Mouse (Mus musculus): ENCODE data around the gene Tubb2b.
A peak's percentile ranks its signal among the peaks of the same experiment; 100 is the strongest.
"Not testable (repeated sequence)": the region's sequence is repeated elsewhere in the genome, so short reads cannot be mapped to it uniquely, and the experiment has no call there.

Tubb2b gene

GRCm38 (mm10) chr13:34105364-34105763 lies 24.9 kb downstream of the Tubb2b start:
- DNase-seq = no peak

GRCm38 (mm10) chr13:34101908-34102307 lies 28.4 kb downstream of the Tubb2b start:
- no peak for DNase-seq

DNA sequence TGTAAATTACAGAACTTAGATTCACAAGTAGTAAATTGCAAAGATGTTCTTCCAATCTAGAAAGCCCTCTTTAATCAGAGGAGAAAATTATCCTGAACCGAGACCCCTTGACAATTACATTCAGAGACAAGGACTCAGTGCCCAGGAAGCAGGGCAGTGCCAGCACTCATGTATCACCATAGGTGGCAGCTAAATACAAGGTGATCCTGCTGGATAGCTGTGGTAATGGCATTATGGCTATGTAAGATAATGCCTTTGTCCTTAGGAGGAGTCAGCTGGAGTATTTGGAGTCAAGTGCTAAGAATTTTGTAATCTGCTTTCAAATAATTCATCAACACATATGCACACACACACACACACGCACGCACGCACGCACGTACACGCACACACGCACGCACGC lies 29.0 kb downstream of the Tubb2b start:
- no peak for DNase-seq

DNA sequence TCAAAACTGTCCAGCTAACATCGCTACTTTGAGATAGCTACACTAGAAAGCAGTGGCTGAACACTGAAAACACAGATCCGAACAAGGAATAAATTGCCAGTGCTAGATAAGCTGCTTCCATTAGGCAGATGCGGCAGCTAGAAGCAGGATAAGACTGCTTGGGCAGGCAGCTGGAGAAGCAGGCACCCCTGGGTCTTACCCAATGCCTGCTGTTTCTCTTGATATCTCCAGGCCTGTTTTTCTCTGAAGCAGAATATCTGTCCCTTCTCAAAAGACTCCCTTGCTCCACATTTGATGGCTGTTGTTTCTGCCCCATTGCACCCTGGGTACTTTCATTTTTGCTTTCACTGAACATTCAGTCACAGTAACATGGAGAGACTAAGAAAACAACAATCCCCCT lies 29.5 kb downstream of the Tubb2b start:
- DNase-seq = no peak

- DNase-seq = no peak
These were observed 33.2 kb downstream of the Tubb2b start for GRCm38 (mm10) chr13:34097086-34097485.

DNA sequence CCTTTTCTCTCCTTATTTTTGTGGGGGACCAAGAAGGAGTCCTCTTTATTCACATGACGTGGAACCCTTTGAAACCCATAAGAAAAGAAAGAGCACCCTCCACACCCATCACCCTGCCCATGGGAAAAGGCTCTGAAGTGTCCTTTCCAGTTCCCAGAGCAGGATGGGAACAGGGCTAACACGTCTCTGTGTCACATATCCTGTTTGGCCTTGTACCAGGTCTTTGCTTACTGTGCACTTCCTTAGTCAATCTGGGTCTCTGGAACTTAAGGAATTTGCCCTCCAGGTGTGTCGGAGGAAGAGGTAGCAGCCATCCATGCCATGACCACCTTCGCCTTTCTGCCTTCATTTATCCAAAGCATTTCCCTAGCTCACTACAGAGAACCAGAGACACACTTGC lies 33.8 kb downstream of the Tubb2b start:
- no peak for DNase-seq

- DNase-seq = no peak
These were observed 34.5 kb downstream of the Tubb2b start for GRCm38 (mm10) chr13:34095542-34096435.

- DNase-seq = no peak
These were observed 40.9 kb downstream of the Tubb2b start for GRCm38 (mm10) chr13:34089358-34089757.

- DNase-seq = no peak
These were observed 41.4 kb downstream of the Tubb2b start for GRCm38 (mm10) chr13:34088871-34089288.

- not testable (repeated sequence) for DNase-seq
These were observed 42.0 kb downstream of the Tubb2b start for GRCm38 (mm10) chr13:34088201-34088649.

DNA sequence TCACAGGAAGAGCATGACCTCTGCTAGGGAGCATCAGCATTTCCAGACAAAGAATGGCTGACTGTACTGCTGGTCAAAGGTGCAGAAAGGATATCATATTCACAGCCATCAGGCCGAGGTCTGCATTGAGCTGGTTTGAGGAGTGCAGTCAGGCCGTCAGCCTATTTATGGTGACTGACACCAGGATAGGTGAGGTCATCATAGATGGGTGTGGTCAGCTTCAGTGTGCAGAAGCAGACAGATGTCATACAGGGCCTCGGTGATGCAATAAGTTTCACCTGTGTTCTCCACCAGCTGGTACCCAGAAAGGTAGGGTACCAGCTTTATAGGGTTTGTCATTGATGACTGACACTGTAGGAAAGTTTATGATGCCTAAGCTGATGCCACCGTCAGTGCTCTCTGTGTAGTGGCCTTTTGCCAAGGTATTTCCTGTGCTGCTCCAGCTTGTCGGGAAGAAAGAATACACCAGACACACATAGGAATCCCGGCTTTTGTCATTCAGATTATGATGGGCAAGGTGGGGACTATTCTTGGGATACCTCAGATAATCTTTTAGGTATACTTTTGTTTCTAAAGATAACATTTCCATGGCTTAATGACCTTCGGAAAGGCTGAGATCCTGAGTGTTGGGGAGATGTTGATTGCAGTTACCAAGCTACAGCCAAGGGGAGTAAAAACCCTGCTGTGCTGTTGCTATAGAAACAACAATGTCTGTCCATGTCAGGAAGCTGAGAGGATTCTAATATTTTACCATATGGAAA lies 43.0 kb downstream of the Tubb2b start:
- no peak for DNase-seq

- DNase-seq = no peak
These were observed 46.1 kb downstream of the Tubb2b start for GRCm38 (mm10) chr13:34084026-34084750.

DNA sequence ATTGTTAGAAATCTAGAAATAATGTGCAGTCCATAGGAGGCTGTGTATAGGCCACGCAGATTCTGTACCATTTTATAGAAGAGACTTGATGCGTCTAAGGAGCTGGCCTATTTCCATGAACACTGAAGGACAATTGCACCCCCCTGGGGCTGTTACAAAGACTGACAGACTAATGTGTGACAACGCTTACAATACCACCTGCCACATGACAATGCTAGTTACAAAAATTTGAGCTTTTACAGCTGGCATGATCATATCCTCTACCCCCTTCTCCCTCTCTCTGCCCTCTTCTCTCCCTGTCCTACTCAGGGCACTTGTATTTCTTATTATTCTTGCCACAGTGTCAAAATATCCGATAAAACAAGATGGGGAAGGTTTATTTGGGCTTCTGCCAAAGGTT lies 48.3 kb downstream of the Tubb2b start:
- no peak for DNase-seq

DNA sequence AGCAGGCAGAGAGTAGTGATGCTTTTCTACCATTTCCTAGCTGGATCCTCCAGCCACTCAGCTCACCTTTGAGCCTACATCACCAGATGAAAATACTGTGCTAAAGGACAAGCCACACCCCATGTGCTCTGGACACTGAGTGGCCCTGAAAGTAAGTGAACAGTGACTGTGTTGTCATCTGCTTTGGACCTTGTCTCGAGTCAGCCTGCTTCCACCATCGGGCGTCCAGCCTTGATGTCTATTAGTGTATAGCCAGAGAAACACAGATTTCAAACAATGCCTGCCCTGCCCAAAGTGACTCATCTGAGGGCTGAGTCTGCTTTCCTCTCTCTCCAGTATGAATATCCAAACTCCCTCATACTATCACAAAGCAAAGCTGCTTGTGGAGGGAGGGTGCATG lies 50.5 kb downstream of the Tubb2b start:
- no peak for DNase-seq

- DNase-seq = no peak
These were observed 51.6 kb downstream of the Tubb2b start for GRCm38 (mm10) chr13:34078500-34079280.

GRCm38 (mm10) chr13:34077492-34078271 lies 52.6 kb downstream of the Tubb2b start, which contains the start of gene Tubb2a:
TSS of gene Tubb2a (minus strand) at chr13:34078007.
- peak; percentile 93 to 96 for DNase-seq

Data from kidney, postnatal 4 days (tissue).